Mouse (Mus musculus) liver, embryonic 12.5 days (tissue): ENCODE measurements around the gene Hist1h2ah. TPM values are rescaled to one million over a fixed set of nuclear protein-coding genes. Genes with fewer than 3 reads are reported as not detected.

ENCODE experiments used
- ATAC-seq: fragments of 200-750 bp; cut with Nextera tagmentation; 2 replicates; pipeline ENCODE4 v1.8.0; 2017; ENCODE audit warnings: moderate number of reproducible peaks, mild to moderate bottlenecking, moderate library complexity
- H3K27ac ChIP-seq: fragments of 300-500 bp; sonication (generic); 2 replicates; pipeline ENCODE4 v1.5.1; 2016; ENCODE audit warnings: mild to moderate bottlenecking
- H3K27me3 ChIP-seq: fragments of 300-500 bp; sonication (generic); replicated peaks from 2 replicates; pipeline ENCODE4 v1.6.1; 2016; ENCODE audit warnings: mild to moderate bottlenecking, moderate library complexity
- H3K36me3 ChIP-seq: fragments of 300-500 bp; sonication (generic); 2 replicates; pipeline ENCODE4 v1.6.1; 2016; ENCODE audit warnings: mild to moderate bottlenecking, moderate library complexity
- H3K4me1 ChIP-seq: fragments of 300-500 bp; sonication (generic); 2 replicates; pipeline ENCODE4 v1.6.1; 2016
- H3K4me2 ChIP-seq: fragments of 300-500 bp; sonication (generic); 2 replicates; pipeline ENCODE4 v1.6.1; 2016; ENCODE audit warnings: mild to moderate bottlenecking, moderate library complexity
- H3K4me3 ChIP-seq: fragments of 300-500 bp; sonication (generic); 2 replicates; pipeline ENCODE4 v1.5.1; 2016; ENCODE audit warnings: mild to moderate bottlenecking, moderate library complexity
- H3K9ac ChIP-seq: fragments of 300-500 bp; sonication (generic); 2 replicates; pipeline ENCODE4 v1.6.1; 2016; ENCODE audit warnings: mild to moderate bottlenecking, moderate library complexity
- H3K9me3 ChIP-seq: fragments of 300-500 bp; sonication (generic); replicated peaks from 2 replicates; pipeline ENCODE4 v1.6.1; 2016; ENCODE audit warnings: mild to moderate bottlenecking, moderate library complexity
- WGBS: fragments of 180-500 bp; shearing (Covaris S2); methylation state at CpG from one replicate; pipeline ENCODE4 v1.1.7; 2016; ENCODE audit not compliant: insufficient replicate concordance; 5-methylcytosine and 5-hydroxymethylcytosine counted together
- polyA plus RNA-seq: library from polyadenylated mRNA; unstranded; fragments of >200 nt; fragmentation: Nextera tagmentation; extraction: Ambion mirVana; gene quantifications from 2 replicates; pipeline ENCODE4 v1.2.1, GENCODE M21; 2016

Gene Hist1h2ah
- polyA plus RNA-seq, 1 experiment from 2014 or later = 9.3 TPM

- peaks cover 99% of the 10 kb centered on the region for H3K27me3 ChIP-seq
- no peaks in the 10 kb centered on the region for H3K36me3 ChIP-seq
- no peak overlapping the region for H3K4me2 ChIP-seq
- H3K4me3 ChIP-seq = no peak overlapping the region
- H3K4me1 ChIP-seq = peaks cover 28% of the 10 kb centered on the region
- ATAC-seq = no peak
- no peaks in the 10 kb centered on the region for H3K9me3 ChIP-seq
- WGBS = 5% methylated on average over 5 of the region's 5 CpGs
- H3K27ac ChIP-seq = no peak overlapping the region
- H3K9ac ChIP-seq = no peak overlapping the region
Observed at GRCm38 (mm10) chr13:22001823-22002222, 33.5 kb downstream of the Hist1h2ah start.

DNA sequence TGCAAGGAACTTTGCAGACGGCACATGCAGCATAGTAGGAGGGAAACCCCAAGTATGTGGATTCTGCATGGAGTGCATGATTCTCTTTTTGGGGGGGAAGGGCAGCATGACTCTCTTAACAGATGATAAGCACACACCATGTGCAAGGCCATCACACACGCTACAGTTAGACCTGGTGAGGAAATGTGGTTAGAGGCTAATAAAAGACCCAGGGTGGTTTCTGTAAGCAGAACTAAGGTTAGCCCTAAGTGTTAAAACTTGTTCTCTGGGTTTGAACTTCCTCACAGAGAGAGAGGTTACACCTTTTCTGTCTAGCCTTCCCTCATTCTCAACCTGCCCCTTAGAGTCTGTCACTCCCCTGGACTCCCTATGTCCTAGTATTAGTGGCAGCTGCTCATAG lies 34.0 kb downstream of the Hist1h2ah start:
- 26% methylated on average over 2 of the region's 2 CpGs for WGBS
- H3K27me3 ChIP-seq = peaks cover 99% of the 10 kb centered on the region
- no peaks in the 10 kb centered on the region for H3K9me3 ChIP-seq
- no peaks in the 10 kb centered on the region for H3K36me3 ChIP-seq
- no peak overlapping the region for H3K4me2 ChIP-seq
- no peak overlapping the region for H3K27ac ChIP-seq
- no peak for ATAC-seq
- H3K9ac ChIP-seq = no peak overlapping the region
- H3K4me1 ChIP-seq = peaks cover 28% of the 10 kb centered on the region
- H3K4me3 ChIP-seq = no peak overlapping the region

GRCm38 (mm10) chr13:21999147-21999546 lies 36.2 kb downstream of the Hist1h2ah start:
- H3K4me3 ChIP-seq = no peak overlapping the region
- peaks cover 94% of the 10 kb centered on the region for H3K27me3 ChIP-seq
- ATAC-seq = no peak
- peaks cover 33% of the 10 kb centered on the region for H3K4me1 ChIP-seq
- no peak overlapping the region for H3K9ac ChIP-seq
- H3K4me2 ChIP-seq = no peak overlapping the region
- no peaks in the 10 kb centered on the region for H3K9me3 ChIP-seq
- H3K36me3 ChIP-seq = no peaks in the 10 kb centered on the region
- H3K27ac ChIP-seq = no peak overlapping the region
- 40% methylated on average over 4 of the region's 4 CpGs for WGBS

DNA sequence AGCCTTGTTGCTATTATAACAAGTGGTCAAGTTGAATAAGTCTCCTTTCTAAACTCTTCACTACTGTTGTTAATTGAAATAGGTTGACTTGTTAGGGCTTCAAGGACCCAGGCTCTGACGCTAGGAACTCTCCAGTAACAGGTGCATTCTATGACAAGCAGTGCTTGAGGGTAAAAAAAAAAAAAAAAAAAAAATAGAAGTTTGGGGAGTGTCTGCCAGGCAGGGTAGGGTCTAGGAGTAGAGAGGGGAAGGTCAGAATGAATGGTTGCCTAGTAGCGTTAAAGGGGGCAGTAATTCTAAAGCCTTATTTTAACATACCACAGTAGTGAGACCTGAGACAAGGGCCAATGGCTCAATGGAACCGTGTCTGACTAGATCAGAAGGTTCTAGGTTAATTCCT lies 37.0 kb downstream of the Hist1h2ah start:
- Histone ChIP-seq H3K27me3 (peaks cover 87% of the 10 kb centered on the region), H3K4me2 (no peak overlapping the region), H3K4me3 (no peak overlapping the region), H3K27ac (no peak overlapping the region), H3K4me1 (peaks cover 33% of the 10 kb centered on the region), H3K9ac (no peak overlapping the region), H3K9me3 (no peaks in the 10 kb centered on the region), H3K36me3 (no peaks in the 10 kb centered on the region)
- no peak for ATAC-seq
- 27% methylated on average over 3 of the region's 3 CpGs for WGBS

GRCm38 (mm10) chr13:21997821-21998220 lies 37.5 kb downstream of the Hist1h2ah start:
- no peak for ATAC-seq
- H3K4me1 ChIP-seq = peaks cover 33% of the 10 kb centered on the region
- H3K36me3 ChIP-seq = no peaks in the 10 kb centered on the region
- 16% methylated on average over 4 of the region's 4 CpGs for WGBS
- peak overlapping the region; percentile 59; the same call in 1 of the 2 replicates for H3K4me3 ChIP-seq
- no peaks in the 10 kb centered on the region for H3K9me3 ChIP-seq
- peak overlapping the region; percentile 76 for H3K4me2 ChIP-seq
- no peak overlapping the region for H3K9ac ChIP-seq
- H3K27ac ChIP-seq = no peak overlapping the region
- peaks cover 85% of the 10 kb centered on the region for H3K27me3 ChIP-seq

GRCm38 (mm10) chr13:21997201-21997820 lies 38.1 kb downstream of the Hist1h2ah start:
- H3K9me3 ChIP-seq = no peaks in the 10 kb centered on the region
- H3K27me3 ChIP-seq = peaks cover 82% of the 10 kb centered on the region
- H3K27ac ChIP-seq = no peak overlapping the region
- H3K4me2 ChIP-seq = peak overlapping the region; percentile 76
- peaks cover 33% of the 10 kb centered on the region for H3K4me1 ChIP-seq
- H3K4me3 ChIP-seq = peak overlapping the region; percentile 59
- H3K36me3 ChIP-seq = no peaks in the 10 kb centered on the region
- no peak for ATAC-seq
- no peak overlapping the region for H3K9ac ChIP-seq
- whole genome bisulfite sequencing = 2% methylated on average over 21 of the region's 21 CpGs

GRCm38 (mm10) chr13:21996840-21997185 lies 38.6 kb downstream of the Hist1h2ah start:
- no peak overlapping the region for H3K9ac ChIP-seq

DNA sequence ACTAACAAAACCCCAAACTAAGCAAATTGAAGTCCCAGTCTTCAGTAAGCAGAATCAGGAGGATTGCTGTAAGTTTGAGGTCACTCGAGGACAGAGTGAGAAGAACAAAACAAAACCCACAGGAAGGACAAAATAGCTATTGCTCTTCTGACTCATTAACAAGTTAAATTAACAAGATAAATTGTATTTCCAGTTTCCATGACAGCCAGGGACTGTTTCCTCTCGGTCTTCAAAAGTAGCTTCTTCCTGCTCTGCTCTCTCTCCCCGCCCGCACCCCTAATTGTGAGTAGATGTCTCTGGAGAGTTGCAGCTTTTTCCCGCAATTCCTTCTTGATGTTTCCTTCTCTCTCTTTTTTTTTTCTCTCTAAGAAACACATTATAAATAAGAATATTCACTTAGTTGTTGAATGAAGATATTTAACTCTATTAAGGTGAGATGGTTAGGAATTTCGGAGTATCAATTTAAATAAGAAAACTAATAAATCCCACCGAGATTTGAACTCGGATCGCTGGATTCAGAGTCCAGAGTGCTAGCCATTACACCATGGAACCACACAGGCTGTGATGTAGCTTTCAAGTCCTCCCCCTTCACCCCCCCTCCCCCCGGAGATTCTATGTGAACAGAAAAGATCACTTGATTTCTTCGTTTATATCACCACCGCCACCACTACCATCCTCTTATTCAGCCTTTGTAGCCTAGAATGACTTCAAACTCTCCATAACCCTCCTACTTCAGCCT lies 39.1 kb downstream of the Hist1h2ah start:
- H3K9ac ChIP-seq = no peak overlapping the region
- no peak overlapping the region for H3K27ac ChIP-seq
- 0 out of 2 replicates have a peak, but pooled peaks cover 2% of the 10 kb centered on the region for H3K9me3 ChIP-seq
- H3K4me2 ChIP-seq = peak overlapping the region; percentile 76
- H3K4me1 ChIP-seq = peaks cover 33% of the 10 kb centered on the region
- H3K36me3 ChIP-seq = no peaks in the 10 kb centered on the region
- H3K27me3 ChIP-seq = peaks cover 72% of the 10 kb centered on the region
- ATAC-seq = no peak; the same call in 1 of the 2 replicates
- peak overlapping the region; percentile 59 for H3K4me3 ChIP-seq
- 1% methylated on average over 12 of the region's 12 CpGs for WGBS

More at GRCm38 (mm10) chr13:21996840-21997185, 38.6 kb downstream of the Hist1h2ah start:
- WGBS = 1% methylated on average over 13 of the region's 13 CpGs
- Histone ChIP-seq H3K4me2 (peak overlapping the region; percentile 76), H3K27ac (no peak overlapping the region), H3K27me3 (peaks cover 77% of the 10 kb centered on the region), H3K4me1 (peaks cover 33% of the 10 kb centered on the region), H3K4me3 (peak overlapping the region; percentile 59), H3K36me3 (no peaks in the 10 kb centered on the region), H3K9me3 (no peaks in the 10 kb centered on the region)
- ATAC-seq = no peak

- Histone ChIP-seq H3K27me3 (peaks cover 64% of the 10 kb centered on the region), H3K9ac (peak overlapping the region; percentile 44; the same call in 1 of the 2 replicates)
Observed at GRCm38 (mm10) chr13:21995331-21995914, 39.9 kb downstream of the Hist1h2ah start.

GRCm38 (mm10) chr13:21994896-21995295 lies 40.5 kb downstream of the Hist1h2ah start:
- no peak for ATAC-seq
- 5% methylated on average over 8 of the region's 8 CpGs for WGBS
- peak overlapping the region; percentile 76 for H3K4me2 ChIP-seq
- peaks cover 33% of the 10 kb centered on the region for H3K4me1 ChIP-seq
- H3K27ac ChIP-seq = no peak overlapping the region
- H3K9me3 ChIP-seq = 0 out of 2 replicates have a peak, but pooled peaks cover 7% of the 10 kb centered on the region
- H3K4me3 ChIP-seq = peak overlapping the region; percentile 59
- H3K27me3 ChIP-seq = peaks cover 60% of the 10 kb centered on the region
- no peaks in the 10 kb centered on the region for H3K36me3 ChIP-seq
- peak overlapping the region; percentile 44; the same call in 1 of the 2 replicates for H3K9ac ChIP-seq

More at GRCm38 (mm10) chr13:21995331-21995914, 39.9 kb downstream of the Hist1h2ah start:
- peak; percentile 64; the same call in 1 of the 2 replicates for ATAC-seq
- H3K9me3 ChIP-seq = 0 out of 2 replicates have a peak, but pooled peaks cover 7% of the 10 kb centered on the region
- H3K4me2 ChIP-seq = peak overlapping the region; percentile 76
- H3K4me1 ChIP-seq = peaks cover 33% of the 10 kb centered on the region
- H3K4me3 ChIP-seq = peak overlapping the region; percentile 59
- under 1% methylated on average over 21 of the region's 21 CpGs for WGBS
- H3K36me3 ChIP-seq = no peaks in the 10 kb centered on the region
- H3K27ac ChIP-seq = no peak overlapping the region

DNA sequence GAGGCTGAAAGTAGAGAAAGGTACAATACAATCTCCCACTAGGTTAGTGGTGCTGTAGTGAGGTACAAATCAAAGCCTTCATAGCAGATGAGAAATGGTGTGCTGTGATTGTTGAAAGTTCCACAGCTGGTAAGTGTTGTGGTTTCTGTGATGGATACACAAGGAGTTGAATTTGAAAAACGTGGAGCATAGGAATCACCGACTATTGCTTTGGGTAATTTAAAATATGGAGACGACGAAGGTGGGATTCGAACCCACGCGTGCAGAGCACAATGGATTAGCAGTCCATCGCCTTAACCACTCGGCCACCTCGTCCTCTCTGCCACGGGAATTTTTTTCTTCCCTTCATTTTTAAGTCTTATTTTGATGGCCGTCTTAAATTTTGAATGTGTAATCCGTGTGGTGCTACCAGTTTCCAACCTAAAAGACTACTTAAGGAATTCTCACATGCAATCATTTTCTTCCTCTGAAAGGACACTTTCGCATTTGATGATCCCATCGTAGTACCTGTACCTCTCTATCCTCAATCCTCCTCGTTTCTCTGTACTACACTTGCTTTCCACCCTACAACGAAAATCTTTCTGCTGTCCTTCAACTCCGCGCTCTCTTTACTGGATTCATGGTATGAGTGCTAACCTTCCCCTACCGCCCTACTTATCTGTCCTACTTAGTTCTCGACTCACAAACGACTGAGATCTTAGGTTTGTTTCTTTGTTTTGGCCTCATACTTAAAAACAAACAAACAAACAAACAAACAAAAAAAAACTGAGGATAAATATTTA lies 41.2 kb downstream of the Hist1h2ah start:
- 0 out of 2 replicates have a peak, but pooled peaks cover 7% of the 10 kb centered on the region for H3K9me3 ChIP-seq
- H3K27me3 ChIP-seq = peaks cover 56% of the 10 kb centered on the region
- peak overlapping the region; percentile 76 for H3K4me2 ChIP-seq
- under 1% methylated on average over 22 of the region's 22 CpGs for WGBS
- ATAC-seq = peak; percentile 72
- H3K36me3 ChIP-seq = no peaks in the 10 kb centered on the region
- peak overlapping the region; percentile 32 for H3K4me3 ChIP-seq
- H3K9ac ChIP-seq = no peak overlapping the region
- H3K4me1 ChIP-seq = peaks cover 33% of the 10 kb centered on the region
- no peak overlapping the region for H3K27ac ChIP-seq
